In genomic region chr1:119492505-119492904, GRCm38 (mm10) we compare ENCODE assay signal across 11 mouse cellular contexts. TPM values are rescaled to one million over a fixed set of nuclear protein-coding genes. Genes with fewer than 3 reads are reported as not detected.
DNase-seq lines count a peak whose midpoint lies in the region; ATAC-seq and TF ChIP-seq lines count a peak whose summit lies in the region.
"Had no signal": no experiment of that assay in that cellular context is flagged by ENCODE, and none has a peak within 500 bp of the region (broad histone marks: within the 10 kb centered on the region; RNA-seq: fewer than 3 reads in every experiment).

No protein-coding gene starts in this region.

- WGBS in hindbrain, embryonic 13.5 days, result 71% methylated on average over 1 of the region's 1 CpGs
- WGBS in hindbrain, embryonic 11.5 days, result 94% methylated on average over 1 of the region's 1 CpGs
- WGBS in spleen, adult 2 months, result 70% methylated on average over 1 of the region's 1 CpGs
- WGBS in liver, embryonic 11.5 days, result 86% methylated on average over 1 of the region's 1 CpGs
- WGBS in stomach, postnatal 0 days, result 59% methylated on average over 1 of the region's 1 CpGs
- 83% methylated on average over 1 of the region's 1 CpGs for WGBS in forebrain, embryonic 10.5 days

- H3K4me3 ChIP-seq in hindbrain, embryonic 13.5 days, result no peak overlapping the region
- H3K4me3 ChIP-seq in hindbrain, embryonic 11.5 days (ENCODE audit: low read depth, low read length), result no peak overlapping the region
- 0 out of 2 replicates have a peak overlapping the region, but pooled peaks have one; percentile 43 for H3K4me3 ChIP-seq in spleen, adult 2 months (ENCODE audit: extremely low read depth, insufficient read depth, insufficient read length)
- no peak overlapping the region for H3K4me3 ChIP-seq in liver, embryonic 11.5 days (ENCODE audit: low read depth, low read length)
- H3K4me3 ChIP-seq in stomach, postnatal 0 days (ENCODE audit: low read depth, low read length), result no peak overlapping the region
- H3K4me3 ChIP-seq in forebrain, embryonic 10.5 days, result no peak overlapping the region
- H3K4me3 ChIP-seq: hindbrain, embryonic 10.5 days had no signal

- TF ChIP-seq CTCF in spleen, adult 2 months (IDR thresholded peaks at IDR 0.05; ENCODE audit: extremely low read depth, insufficient read depth, insufficient read length, insufficient replicate concordance), result no peak
- TF ChIP-seq CTCF in stomach, postnatal 0 days (IDR thresholded peaks at IDR 0.05; ENCODE audit: low read depth), result no peak

- peaks cover 22% of the 10 kb centered on the region for H3K4me1 ChIP-seq in hindbrain, embryonic 13.5 days (replicated peaks)
- H3K4me1 ChIP-seq in hindbrain, embryonic 11.5 days (replicated peaks; ENCODE audit: control insufficient read depth, insufficient read depth, low read length), result no peaks in the 10 kb centered on the region
- H3K4me1 ChIP-seq in spleen, adult 2 months (ENCODE audit: control insufficient read depth, insufficient read depth, insufficient read length), result peaks cover 5% of the 10 kb centered on the region; the same call in 1 of the 2 replicates
- H3K4me1 ChIP-seq in liver, embryonic 11.5 days (replicated peaks; ENCODE audit: control insufficient read depth, insufficient read depth, low read length), result peaks cover 11% of the 10 kb centered on the region
- peaks cover 8% of the 10 kb centered on the region; the same call in 1 of the 2 replicates for H3K4me1 ChIP-seq in stomach, postnatal 0 days (replicated peaks; ENCODE audit: control insufficient read depth, insufficient read depth)
- peaks cover 23% of the 10 kb centered on the region for H3K4me1 ChIP-seq in forebrain, embryonic 10.5 days

- H3K27me3 ChIP-seq in hindbrain, embryonic 13.5 days, result no peaks in the 10 kb centered on the region
- H3K27me3 ChIP-seq in hindbrain, embryonic 11.5 days (ENCODE audit: control insufficient read depth, insufficient read depth, low read length), result no peaks in the 10 kb centered on the region
- H3K27me3 ChIP-seq in spleen, adult 2 months (ENCODE audit: control insufficient read depth, insufficient read depth, low read length), result no peaks in the 10 kb centered on the region
- H3K27me3 ChIP-seq in liver, embryonic 11.5 days (replicated peaks; ENCODE audit: control insufficient read depth, insufficient read depth, low read length), result no peaks in the 10 kb centered on the region
- no peaks in the 10 kb centered on the region for H3K27me3 ChIP-seq in stomach, postnatal 0 days (ENCODE audit: control insufficient read depth, insufficient read depth, low read length)
- H3K27me3 ChIP-seq in forebrain, embryonic 10.5 days (ENCODE audit: poor library complexity, severe bottlenecking), result no peaks in the 10 kb centered on the region

- H3K9ac ChIP-seq in hindbrain, embryonic 13.5 days, result no peak overlapping the region
- H3K9ac ChIP-seq in hindbrain, embryonic 11.5 days (ENCODE audit: low read depth, low read length), result no peak overlapping the region
- no peak overlapping the region for H3K9ac ChIP-seq in liver, embryonic 11.5 days (ENCODE audit: low read depth, low read length)
- no peak overlapping the region for H3K9ac ChIP-seq in stomach, postnatal 0 days (ENCODE audit: low read length)
- H3K9ac ChIP-seq: forebrain, postnatal 0 days had no signal

- TF ChIP-seq EP300 in stomach, postnatal 0 days (optimal IDR thresholded peaks at IDR 0.05), result no peak

- no peaks in the 10 kb centered on the region for H3K36me3 ChIP-seq in hindbrain, embryonic 13.5 days
- H3K36me3 ChIP-seq in hindbrain, embryonic 11.5 days (ENCODE audit: control insufficient read depth, insufficient read depth, low read length), result no peaks in the 10 kb centered on the region
- H3K36me3 ChIP-seq in spleen, adult 2 months (ENCODE audit: control insufficient read depth, insufficient read depth, low read length), result no peaks in the 10 kb centered on the region
- H3K36me3 ChIP-seq in liver, embryonic 11.5 days (ENCODE audit: control insufficient read depth, insufficient read depth, low read length), result no peaks in the 10 kb centered on the region
- no peaks in the 10 kb centered on the region; the same call in 1 of the 2 replicates for H3K36me3 ChIP-seq in stomach, postnatal 0 days (ENCODE audit: control insufficient read depth, insufficient read depth, low read length)
- H3K36me3 ChIP-seq in forebrain, embryonic 10.5 days (replicated peaks), result no peaks in the 10 kb centered on the region
- H3K36me3 ChIP-seq: hindbrain, embryonic 10.5 days had no signal

- TF ChIP-seq POLR2A in spleen, adult 2 months (IDR thresholded peaks at IDR 0.05; ENCODE audit: low read depth, low read length), result no peak

- H3K9me3 ChIP-seq in hindbrain, embryonic 13.5 days, result no peaks in the 10 kb centered on the region
- no peaks in the 10 kb centered on the region for H3K9me3 ChIP-seq in hindbrain, embryonic 11.5 days (ENCODE audit: control insufficient read depth, low read length)
- H3K9me3 ChIP-seq in liver, embryonic 11.5 days (ENCODE audit: control insufficient read depth, low read length), result no peaks in the 10 kb centered on the region
- no peaks in the 10 kb centered on the region for H3K9me3 ChIP-seq in stomach, postnatal 0 days (ENCODE audit: control insufficient read depth, low read length)
- no peaks in the 10 kb centered on the region for H3K9me3 ChIP-seq in forebrain, embryonic 10.5 days
- H3K9me3 ChIP-seq: hindbrain, embryonic 10.5 days had no signal

- H3K27ac ChIP-seq in hindbrain, embryonic 13.5 days, result peak overlapping the region; percentile 40; the same call in 1 of the 2 replicates
- no peak overlapping the region for H3K27ac ChIP-seq in hindbrain, embryonic 11.5 days (ENCODE audit: low read depth, low read length)
- H3K27ac ChIP-seq in spleen, adult 2 months (ENCODE audit: insufficient read depth, low read length), result no peak overlapping the region
- H3K27ac ChIP-seq in liver, embryonic 11.5 days (ENCODE audit: low read depth, low read length), result no peak overlapping the region
- H3K27ac ChIP-seq in stomach, postnatal 0 days (replicated peaks), result peak overlapping the region; percentile 61; the same call in 1 of the 2 replicates
- no peak overlapping the region for H3K27ac ChIP-seq in forebrain, embryonic 10.5 days
- H3K27ac ChIP-seq: hindbrain, embryonic 10.5 days had no signal

- no peak for DNase-seq in hindbrain, embryonic 11.5 days (ENCODE audit: low spot score)
- no peak for DNase-seq in spleen, adult 2 months (ENCODE audit: low read depth in 1 of 2, low spot score in 2 of 2)
- DNase-seq in spleen, postnatal 10 days (ENCODE audit: low spot score in 2 of 2), result no peak
- no peak for DNase-seq in liver, embryonic 11.5 days (ENCODE audit: low spot score)
- no peak for DNase-seq in stomach, postnatal 0 days (ENCODE audit: low spot score)
- no peak for DNase-seq in forebrain, embryonic 10.5 days (ENCODE audit: extremely low spot score, low spot score)
- DNase-seq: forebrain, postnatal 0 days; right cerebral cortex, adult 18-20 months had no signal

- no peak overlapping the region for H3K4me2 ChIP-seq in hindbrain, embryonic 13.5 days
- no peak overlapping the region for H3K4me2 ChIP-seq in hindbrain, embryonic 11.5 days (replicated peaks; ENCODE audit: low read depth, low read length)
- H3K4me2 ChIP-seq in liver, embryonic 11.5 days, result peak overlapping the region; percentile 1; the same call in 1 of the 2 replicates
- H3K4me2 ChIP-seq in stomach, postnatal 0 days (replicated peaks; ENCODE audit: low read depth), result peak overlapping the region; percentile 41; the same call in 1 of the 2 replicates

- ATAC-seq in hindbrain, embryonic 13.5 days (ENCODE audit: low FRiP score), result no peak
- no peak for ATAC-seq in hindbrain, embryonic 11.5 days (ENCODE audit: low FRiP score)
- no peak for ATAC-seq in liver, embryonic 11.5 days (replicated peaks; ENCODE audit: low FRiP score)
- no peak for ATAC-seq in stomach, postnatal 0 days (ENCODE audit: low FRiP score, low TSS enrichment)
- ATAC-seq in monocyte, adult 5-6 weeks (replicated peaks; ENCODE audit: insufficient number of reproducible peaks, low FRiP score, low TSS enrichment, poor library complexity, severe bottlenecking), result no peak
- ATAC-seq: forebrain, postnatal 0 days had no signal

RNA-seq across cellular contexts. Expression of gene Ralb, which starts 12.1 kb away (rescaled TPM):
- polyA plus RNA-seq in hindbrain, embryonic 13.5 days (2015; fragmentation: Nextera tagmentation; extraction: Ambion mirVana), result 67.3 and 69.0 TPM in 2 replicates
- 70.5 and 75.3 TPM in 2 replicates for polyA plus RNA-seq in hindbrain, embryonic 11.5 days (2014; fragmentation: Nextera tagmentation; extraction: Ambion mirVana)
- polyA plus RNA-seq in spleen, adult 2 months (2012; rRNA removed), result 14.0 and 15.9 TPM in 2 replicates
- polyA plus RNA-seq in liver, embryonic 11.5 days (2014; fragmentation: Nextera tagmentation; extraction: Ambion mirVana), result 92.1 and 96.8 TPM in 2 replicates
- polyA plus RNA-seq in stomach, postnatal 0 days (2015; fragmentation: Nextera tagmentation; extraction: Ambion mirVana), result 102 TPM in 2 replicates
- polyA plus RNA-seq in forebrain, embryonic 10.5 days (2016; fragmentation: Nextera tagmentation; extraction: Ambion mirVana), result 80.8 and 84.0 TPM in 2 replicates
- 31.2 to 45.9 TPM (median 45.4 TPM) in 3 replicates for total RNA-seq in monocyte, adult 5-6 weeks (2017)

RNA-seq across cellular contexts. Expression of gene Tmem185b, which starts 33.5 kb away (rescaled TPM):
- polyA plus RNA-seq in hindbrain, embryonic 13.5 days (2015; fragmentation: Nextera tagmentation; extraction: Ambion mirVana), result 19.5 and 20.5 TPM in 2 replicates
- polyA plus RNA-seq in hindbrain, embryonic 11.5 days (2014; fragmentation: Nextera tagmentation; extraction: Ambion mirVana), result 19.7 and 23.3 TPM in 2 replicates
- 22.3 and 31.5 TPM in 2 replicates for polyA plus RNA-seq in spleen, adult 2 months (2012; rRNA removed)
- polyA plus RNA-seq in liver, embryonic 11.5 days (2014; fragmentation: Nextera tagmentation; extraction: Ambion mirVana), result 17.6 and 21.7 TPM in 2 replicates
- polyA plus RNA-seq in stomach, postnatal 0 days (2015; fragmentation: Nextera tagmentation; extraction: Ambion mirVana), result 12.6 and 13.2 TPM in 2 replicates
- polyA plus RNA-seq in forebrain, embryonic 10.5 days (2016; fragmentation: Nextera tagmentation; extraction: Ambion mirVana), result 21.2 and 22.6 TPM in 2 replicates
- total RNA-seq in monocyte, adult 5-6 weeks (2017), result 12.0 to 22.8 TPM (median 15.4 TPM) in 3 replicates

Comparison
In these comparisons a context has a peak if more than half of its experiments do, and no peak if none do; other contexts are left out.
1. H3K27ac ChIP-seq: peak in hindbrain, embryonic 13.5 days (single experiment) and stomach, postnatal 0 days (single experiment); none in hindbrain, embryonic 11.5 days (single experiment), spleen, adult 2 months (single experiment), liver, embryonic 11.5 days (single experiment) and forebrain, embryonic 10.5 days (single experiment).
2. H3K4me2 ChIP-seq: peak in liver, embryonic 11.5 days (single experiment) and stomach, postnatal 0 days (single experiment); none in hindbrain, embryonic 13.5 days (single experiment) and hindbrain, embryonic 11.5 days (single experiment).